Mouse (Mus musculus) bone marrow, adult 2 months (tissue): ENCODE results near the gene Rab34. TPM values are rescaled to one million over a fixed set of nuclear protein-coding genes. Genes with fewer than 3 reads are reported as not detected.

ENCODE experiments used
- H3K27ac ChIP-seq: fragments of 200-500 bp; 2 replicates; pipeline ENCODE4 v1.5.1; 2012; ENCODE audit warnings: low read depth, mild to moderate bottlenecking, control low read depth, inconsistent platforms, low read length; ENCODE audit not compliant: control insufficient read depth, poor library complexity, insufficient read depth
- H3K4me1 ChIP-seq: fragments of 200-500 bp; 2 replicates; pipeline ENCODE4 v1.6.1; 2011; ENCODE audit warnings: low read length; ENCODE audit not compliant: control insufficient read depth, insufficient read depth
- H3K4me3 ChIP-seq: fragments of 200-500 bp; replicated peaks from 2 replicates; pipeline ENCODE3; 2011; ENCODE audit warnings: mild to moderate bottlenecking, low read depth, low read length, control low read depth; ENCODE audit not compliant: control insufficient read depth
- CTCF ChIP-seq: fragments of 200-500 bp; IDR thresholded peaks from 2 replicates; pipeline ENCODE4 v1.5.1; 2011; ENCODE audit warnings: low read length, control low read depth; ENCODE audit not compliant: control insufficient read depth, insufficient read depth
- POLR2A ChIP-seq: fragments of 200-500 bp; IDR thresholded peaks from 2 replicates; pipeline ENCODE4 v1.6.1; 2011; ENCODE audit warnings: low read depth, mild to moderate bottlenecking, control low read depth, low read length, borderline replicate concordance; ENCODE audit not compliant: control insufficient read depth
- WGBS: fragments of 180-500 bp; shearing (Covaris S2); methylation state at CpG from one replicate; pipeline ENCODE4 v1.1.7; 2018; 5-methylcytosine and 5-hydroxymethylcytosine counted together
- polyA plus RNA-seq: library from polyadenylated mRNA; stranded (reverse); fragments of >200 nt; gene quantifications from 2 replicates; pipeline ENCODE4 v1.2.4, GENCODE M21; 2011; ENCODE audit warnings: low replicate concordance; ENCODE audit not compliant: missing spikeins, insufficient read depth, insufficient read length

Rab34 gene
- polyA plus RNA-seq, 1 experiment = 8.6 TPM

DNA sequence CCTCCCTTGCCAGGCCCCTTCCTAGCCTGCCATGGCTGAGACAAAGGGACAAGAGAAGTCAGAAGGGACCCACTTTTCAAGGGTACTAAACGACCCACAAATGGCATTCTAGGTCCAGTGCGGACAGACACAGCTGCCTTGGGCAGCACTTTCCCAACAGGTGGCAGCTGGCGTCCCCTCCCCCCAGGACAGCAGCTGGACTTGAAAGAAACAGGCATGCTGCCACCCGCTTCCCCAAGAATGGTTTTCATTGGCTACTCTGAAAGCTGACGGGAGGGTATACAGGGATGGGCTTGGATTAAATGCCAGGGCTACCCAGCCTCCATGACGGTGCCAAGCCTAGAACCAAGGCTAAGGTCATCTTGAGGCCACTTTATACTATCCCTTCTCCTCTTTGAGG lies 25.7 kb upstream of the Rab34 start:
- WGBS = 76% methylated on average over 6 of the region's 6 CpGs
- H3K27ac ChIP-seq = no peak overlapping the region
- TF ChIP-seq CTCF (no peak), POLR2A (no peak)
- H3K4me1 ChIP-seq = no peaks in the 10 kb centered on the region; the same call in 1 of the 2 replicates
- H3K4me3 ChIP-seq = no peak overlapping the region

- peak overlapping the region; percentile 4 for H3K4me3 ChIP-seq
- H3K27ac ChIP-seq = no peak overlapping the region
- WGBS = 92% methylated on average over 2 of the region's 2 CpGs
- no peaks in the 10 kb centered on the region; the same call in 1 of the 2 replicates for H3K4me1 ChIP-seq
- no peak for TF ChIP-seq CTCF
- TF ChIP-seq POLR2A = no peak
Observed at GRCm38 (mm10) chr11:78163045-78163444, 25.2 kb upstream of the Rab34 start.

DNA sequence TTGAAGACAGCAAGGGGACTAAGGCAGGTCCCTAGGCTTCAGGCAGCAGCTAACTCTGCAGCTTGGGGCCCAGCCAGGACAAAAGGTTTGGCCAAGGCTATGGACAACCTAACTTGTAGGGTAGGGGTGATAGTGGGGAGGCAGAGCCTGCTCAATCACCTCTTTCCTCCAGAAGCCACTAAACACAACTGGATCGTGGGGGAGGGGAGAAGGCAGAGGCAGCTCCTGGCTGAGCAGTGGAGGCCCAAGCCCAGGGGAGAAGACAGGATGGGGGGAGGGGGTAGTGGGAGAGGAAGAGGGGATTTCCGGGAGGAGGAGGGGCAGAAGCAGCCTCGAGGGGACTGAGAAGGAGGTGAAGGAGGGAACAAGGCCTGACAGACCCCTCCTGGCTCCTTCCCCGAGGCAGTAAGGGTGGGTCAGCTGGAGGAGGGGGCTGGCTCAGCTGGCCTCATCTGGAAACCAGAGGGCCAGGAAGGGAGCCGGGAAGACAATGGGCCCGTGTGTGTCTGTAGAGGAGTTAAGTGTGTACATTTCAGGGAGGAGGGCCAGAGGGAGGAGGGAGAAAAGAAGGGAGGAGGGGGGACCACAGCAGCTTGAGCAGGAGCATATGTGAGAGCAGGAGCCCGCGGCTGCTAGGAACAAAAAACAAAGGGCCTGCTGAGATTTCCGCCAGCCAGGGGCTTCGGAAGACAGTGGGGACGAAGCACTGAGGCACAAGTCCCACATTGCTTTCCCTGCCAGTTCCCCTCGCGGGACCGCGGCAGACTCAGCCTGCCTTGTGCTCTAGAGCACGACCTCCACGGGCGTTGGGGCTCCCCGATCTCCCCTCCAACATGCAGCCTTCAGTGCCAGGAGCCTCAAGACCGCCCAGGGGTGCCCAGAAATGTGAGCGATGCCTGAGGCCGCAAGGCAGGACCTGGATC lies 24.3 kb upstream of the Rab34 start:
- Histone ChIP-seq H3K4me1 (peaks cover 1% of the 10 kb centered on the region; the same call in 1 of the 2 replicates), H3K27ac (peak overlapping the region; percentile 12; the same call in 1 of the 2 replicates), H3K4me3 (peak overlapping the region; percentile 65)
- TF ChIP-seq CTCF = no peak
- no peak for TF ChIP-seq POLR2A
- WGBS = 2% methylated on average over 22 of the region's 22 CpGs

GRCm38 (mm10) chr11:78164604-78164923 lies 23.7 kb upstream of the Rab34 start:
- WGBS = under 1% methylated on average over 14 of the region's 14 CpGs
- Histone ChIP-seq H3K4me3 (peak overlapping the region; percentile 65), H3K4me1 (peaks cover 3% of the 10 kb centered on the region; the same call in 1 of the 2 replicates), H3K27ac (peak overlapping the region; percentile 64; the same call in 1 of the 2 replicates)
- no peak for TF ChIP-seq CTCF
- TF ChIP-seq POLR2A = no peak

DNA sequence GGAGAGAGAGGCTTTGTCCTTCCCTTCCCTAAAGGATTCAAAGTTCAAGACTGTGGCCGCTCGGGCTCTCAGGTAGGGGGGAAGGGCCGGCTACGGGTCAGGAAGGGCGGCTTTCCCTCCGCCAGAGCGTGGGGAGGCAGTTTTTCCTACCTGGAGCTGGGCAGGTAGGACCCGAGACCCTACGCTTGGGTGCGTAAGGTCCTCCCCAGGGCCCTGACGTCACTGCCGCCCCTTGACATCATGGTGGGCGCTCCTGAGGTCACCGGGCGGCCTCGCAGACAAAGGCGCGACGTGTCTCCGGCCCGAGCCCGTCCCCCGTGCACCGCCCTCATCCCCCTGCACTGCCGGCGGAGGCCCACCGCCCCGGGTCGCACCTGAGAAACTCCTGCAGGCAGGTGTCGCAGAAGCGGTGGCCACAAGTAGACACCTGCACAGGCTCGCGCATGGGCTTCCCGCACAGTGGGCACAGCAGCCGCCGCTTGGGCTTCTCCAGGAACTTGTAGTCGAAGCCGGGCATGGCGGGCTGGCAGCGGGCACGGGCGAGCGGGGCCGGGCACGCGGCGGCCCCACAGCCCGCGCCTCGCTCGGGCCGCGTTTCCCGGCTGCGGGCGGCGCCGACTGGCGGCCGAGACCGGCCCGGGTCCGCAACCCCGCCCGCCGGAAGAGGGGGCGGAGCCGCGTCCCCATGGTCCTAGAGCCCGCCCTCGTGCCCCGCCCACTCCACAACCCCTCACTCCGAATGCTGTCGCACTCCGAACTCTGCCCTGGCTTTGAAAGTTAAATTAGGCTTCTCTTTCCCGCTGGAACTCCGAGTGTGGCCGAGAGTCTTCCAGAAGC lies 23.1 kb upstream of the Rab34 start, which contains the start of gene Traf4:
TSS of gene Traf4 (minus strand) at position 666 of the 837 bp plus-strand sequence.
- peaks cover 3% of the 10 kb centered on the region; the same call in 1 of the 2 replicates for H3K4me1 ChIP-seq
- TF ChIP-seq POLR2A (peak; percentile 55; the same call in 1 of the 2 replicates), CTCF (no peak)
- peak within 1 kb of the TSS; percentile 64 for H3K27ac ChIP-seq
- under 1% methylated on average over 78 of the region's 78 CpGs for WGBS
- peak within 1 kb of the TSS; percentile 65 for H3K4me3 ChIP-seq

DNA sequence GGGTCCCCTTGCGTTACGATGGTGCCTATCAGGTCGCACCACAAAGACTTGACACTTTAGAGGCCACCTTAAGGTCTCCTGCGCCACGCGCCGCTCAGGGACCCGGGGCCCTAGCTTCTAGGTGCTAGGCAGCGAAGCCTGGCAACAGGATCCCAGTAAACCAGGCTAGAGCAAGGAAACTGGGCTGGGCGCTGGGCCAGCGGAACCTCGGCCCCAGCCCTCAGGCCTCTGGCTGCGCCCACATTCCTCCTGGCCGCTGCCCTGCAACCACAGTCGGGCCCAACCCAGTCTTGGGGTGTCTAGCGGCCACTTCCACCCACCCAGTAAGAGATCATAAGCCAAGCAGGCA lies 22.5 kb upstream of the Rab34 start:
- Histone ChIP-seq H3K4me3 (peak overlapping the region; percentile 56), H3K4me1 (peaks cover 3% of the 10 kb centered on the region; the same call in 1 of the 2 replicates), H3K27ac (peak overlapping the region; percentile 54)
- TF ChIP-seq POLR2A (no peak), CTCF (no peak)
- WGBS = 3% methylated on average over 16 of the region's 16 CpGs

- no peak overlapping the region for H3K4me3 ChIP-seq
- no peak overlapping the region for H3K27ac ChIP-seq
- TF ChIP-seq CTCF (no peak), POLR2A (no peak)
- peaks cover 3% of the 10 kb centered on the region; the same call in 1 of the 2 replicates for H3K4me1 ChIP-seq
- WGBS = 72% methylated on average over 4 of the region's 4 CpGs
Observed at GRCm38 (mm10) chr11:78166161-78166560, 22.1 kb upstream of the Rab34 start.

- Histone ChIP-seq H3K4me1 (peaks cover 3% of the 10 kb centered on the region; the same call in 1 of the 2 replicates), H3K27ac (no peak overlapping the region), H3K4me3 (no peak overlapping the region)
- 81% methylated on average over 6 of the region's 6 CpGs for WGBS
- TF ChIP-seq POLR2A (no peak), CTCF (no peak)
Observed at GRCm38 (mm10) chr11:78166640-78167039, 21.6 kb upstream of the Rab34 start.
